Mouse (Mus musculus): ENCODE data around the gene Tbx3. TPM values are rescaled to one million over a fixed set of nuclear protein-coding genes. Genes with fewer than 3 reads are reported as not detected.

Gene Tbx3
- total RNA-seq, 2 experiments from 2014 or later: not detected

- no peak for ATAC-seq (replicated peaks; ENCODE audit: low FRiP score, poor library complexity, severe bottlenecking)
These were observed 9.7 kb upstream of the Tbx3 start for GRCm38 (mm10) chr5:119660526-119661410.

- no peak for ATAC-seq (replicated peaks; ENCODE audit: low FRiP score, poor library complexity, severe bottlenecking)
These were observed 9.0 kb upstream of the Tbx3 start for GRCm38 (mm10) chr5:119661474-119661873.

DNA sequence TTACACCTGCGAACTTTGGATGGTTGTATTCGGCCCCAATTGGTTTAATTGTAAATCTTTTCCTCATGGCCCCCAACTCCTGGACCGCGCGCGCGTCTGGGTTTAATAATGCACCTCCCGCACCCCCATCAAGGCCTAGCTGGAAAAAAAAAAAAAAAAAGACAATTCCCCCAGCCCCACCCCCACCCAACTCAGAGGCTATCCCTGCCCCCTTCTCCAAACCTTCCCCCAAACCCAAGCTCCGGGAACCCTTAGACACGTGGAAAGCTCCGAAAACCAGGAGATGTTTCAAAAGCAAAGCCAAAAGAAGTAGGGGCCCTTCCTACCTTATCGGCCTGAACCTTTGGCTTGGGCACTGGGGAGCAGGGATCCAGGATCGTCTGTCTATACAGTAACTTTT lies 8.1 kb upstream of the Tbx3 start:
- ATAC-seq (replicated peaks; ENCODE audit: low FRiP score, poor library complexity, severe bottlenecking): no peak

GRCm38 (mm10) chr5:119662731-119663130 lies 7.7 kb upstream of the Tbx3 start:
- no peak for ATAC-seq (replicated peaks; ENCODE audit: low FRiP score, poor library complexity, severe bottlenecking)

DNA sequence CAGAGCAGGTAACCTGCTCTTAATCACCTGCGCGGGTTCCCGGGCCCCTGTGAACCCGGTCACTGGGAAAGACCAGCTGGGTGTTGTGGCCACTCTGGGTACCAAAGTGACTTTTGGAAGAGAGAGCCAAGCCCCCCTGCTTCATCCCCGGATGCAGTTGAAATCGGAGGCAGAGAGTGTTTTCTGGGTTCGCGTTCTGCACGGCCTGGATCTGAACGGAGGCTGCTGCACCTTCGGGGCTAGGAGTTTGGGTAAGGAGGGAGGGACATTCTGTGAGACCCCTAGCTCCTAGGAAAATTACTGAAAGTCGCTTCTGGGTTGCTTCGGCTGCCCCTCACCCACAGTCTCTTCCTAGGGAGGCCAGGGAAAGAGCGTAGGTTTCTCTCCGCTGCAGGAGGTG lies 7.2 kb upstream of the Tbx3 start:
- ATAC-seq (replicated peaks; ENCODE audit: low FRiP score, poor library complexity, severe bottlenecking): no peak

- no peak for ATAC-seq (replicated peaks; ENCODE audit: low FRiP score, poor library complexity, severe bottlenecking)
These were observed 6.7 kb upstream of the Tbx3 start for GRCm38 (mm10) chr5:119663747-119664146.

GRCm38 (mm10) chr5:119665739-119666138 lies 4.7 kb upstream of the Tbx3 start:
- ATAC-seq (replicated peaks; ENCODE audit: low FRiP score, poor library complexity, severe bottlenecking): no peak

DNA sequence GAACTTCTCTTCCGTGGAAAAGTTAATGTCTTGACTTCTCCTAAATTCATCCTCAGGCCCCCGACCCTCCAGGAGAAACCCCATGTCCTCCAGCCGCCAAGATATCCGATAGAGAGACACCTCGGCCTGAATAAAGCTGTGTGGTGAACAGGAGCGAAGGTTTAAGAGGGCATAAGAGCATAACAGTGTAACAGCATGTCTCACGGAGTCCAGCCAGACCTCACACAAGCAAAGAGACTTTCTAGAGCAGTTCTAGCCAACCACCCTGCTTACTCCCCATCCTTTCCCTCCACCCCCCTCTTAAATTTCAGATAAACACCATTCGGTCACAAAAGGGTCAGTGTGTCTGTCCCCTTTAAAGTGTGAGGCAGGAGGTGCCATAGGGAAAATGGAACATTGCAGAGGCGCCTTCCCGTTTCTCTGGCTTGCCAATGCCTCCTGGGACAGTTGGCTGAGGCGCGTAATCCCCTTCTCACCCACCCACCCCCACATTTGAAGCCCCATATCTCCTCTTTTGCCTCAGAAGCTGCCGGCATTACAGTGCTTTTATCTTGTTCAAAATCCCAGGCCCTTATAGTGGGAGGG lies 3.0 kb upstream of the Tbx3 start:
- no peak for ATAC-seq (replicated peaks; ENCODE audit: low FRiP score, poor library complexity, severe bottlenecking)

DNA sequence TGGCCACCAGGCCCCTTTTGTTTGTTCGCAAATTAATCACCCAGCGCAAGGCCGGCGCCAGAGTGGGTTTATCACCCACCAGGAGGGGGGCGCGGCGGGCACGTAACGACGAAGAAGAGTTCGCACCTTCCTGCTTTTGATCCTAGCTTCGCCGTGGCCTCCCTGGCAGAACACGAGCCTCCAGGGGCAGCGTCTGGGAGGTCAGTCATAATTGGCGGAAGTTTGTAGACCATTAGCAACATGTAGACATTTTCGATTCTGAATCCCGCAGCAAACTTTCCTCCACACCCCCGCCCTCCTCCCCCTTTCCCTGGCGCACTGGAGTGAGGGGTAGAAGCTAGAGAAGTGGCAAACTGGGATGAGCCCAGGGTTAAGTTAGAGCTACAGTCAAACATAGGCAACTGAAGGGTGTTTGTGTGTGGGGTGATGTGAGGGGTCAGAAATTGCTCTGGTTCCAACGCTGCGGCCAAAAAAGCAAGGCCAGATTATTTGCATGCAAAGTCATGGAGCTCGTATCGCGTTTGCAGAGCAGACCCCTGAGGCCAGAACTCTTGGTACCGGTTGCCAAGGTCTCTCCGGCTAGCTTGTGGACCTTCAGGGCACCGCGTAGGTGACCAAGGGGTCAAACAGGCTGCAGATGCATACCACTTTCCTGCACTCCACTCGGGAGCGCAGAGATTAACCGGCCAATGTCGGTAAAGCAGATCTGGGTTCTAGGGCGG lies 2.1 kb upstream of the Tbx3 start:
- ATAC-seq (replicated peaks; ENCODE audit: low FRiP score, poor library complexity, severe bottlenecking): no peak

DNA sequence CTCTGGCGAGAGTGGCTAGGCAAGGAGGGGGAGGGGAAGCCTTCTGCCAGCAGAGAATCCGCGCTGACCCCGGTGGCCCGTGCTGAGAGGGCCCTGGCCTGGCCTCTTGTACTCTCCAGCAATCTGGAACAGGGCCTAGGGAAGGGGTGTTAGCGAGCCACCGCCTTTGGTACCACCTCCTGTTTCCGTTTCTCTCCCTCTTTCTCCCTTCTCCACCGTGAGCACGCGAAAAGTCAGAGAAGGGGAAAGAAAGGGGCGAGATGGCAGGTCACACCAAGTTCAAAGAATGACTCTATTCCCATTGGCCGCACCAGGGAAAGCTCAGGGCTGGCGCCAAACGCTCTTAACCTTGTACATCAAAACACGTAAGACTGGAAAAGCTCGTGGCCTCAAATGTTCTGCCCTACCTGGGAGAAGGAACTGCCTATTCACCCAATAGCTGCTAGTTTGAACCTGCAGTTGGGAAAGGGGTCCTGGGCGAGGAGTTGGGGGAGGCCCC lies 1.5 kb upstream of the Tbx3 start:
- ATAC-seq (replicated peaks; ENCODE audit: low FRiP score, poor library complexity, severe bottlenecking): no peak

DNA sequence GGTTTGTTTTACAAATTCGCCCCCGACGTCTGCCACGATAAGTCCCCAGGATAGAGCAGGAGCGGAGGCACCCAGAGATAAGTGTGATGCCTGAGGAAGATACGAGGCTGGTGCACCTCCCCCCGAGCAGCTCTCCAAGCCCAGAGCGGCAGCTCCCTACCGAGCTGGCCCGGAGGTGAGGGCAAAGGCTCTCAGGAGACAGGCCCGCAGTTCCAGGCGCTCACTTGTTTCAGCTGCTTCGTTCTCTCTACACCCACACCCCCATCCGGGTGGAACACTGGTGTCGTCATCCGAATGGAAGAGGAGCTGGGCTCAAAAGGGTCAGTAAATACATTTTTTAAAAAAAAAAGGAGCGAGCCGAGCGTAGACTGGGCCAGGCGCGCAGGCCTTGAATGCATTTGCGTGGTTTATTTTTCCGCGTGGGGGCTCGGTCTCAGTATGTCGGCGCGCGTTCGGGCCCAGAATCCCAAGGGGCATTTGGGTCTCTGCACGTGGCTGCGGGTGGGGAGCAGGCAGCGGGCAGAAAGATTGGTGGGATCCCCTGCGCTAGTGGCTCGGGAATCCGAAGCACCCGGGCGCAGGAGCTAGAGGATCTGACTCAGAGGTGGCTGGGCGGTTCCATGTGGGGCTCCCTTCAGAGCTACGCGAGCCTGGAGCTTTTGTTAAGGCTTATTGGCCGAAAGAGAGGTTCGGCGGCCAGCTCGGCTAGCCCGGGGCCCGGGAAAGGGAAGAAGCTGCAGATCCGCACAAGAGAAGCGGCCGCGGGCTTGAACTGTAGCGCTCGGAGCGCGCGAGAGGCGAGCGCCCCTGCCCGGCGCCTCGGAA lies 516 bp upstream of the Tbx3 start:
- ATAC-seq (replicated peaks; ENCODE audit: low FRiP score, poor library complexity, severe bottlenecking): no peak

GRCm38 (mm10) chr5:119671124-119671801 lies 794 bp downstream of the Tbx3 start:
- ATAC-seq (replicated peaks; ENCODE audit: low FRiP score, poor library complexity, severe bottlenecking): no peak

DNA sequence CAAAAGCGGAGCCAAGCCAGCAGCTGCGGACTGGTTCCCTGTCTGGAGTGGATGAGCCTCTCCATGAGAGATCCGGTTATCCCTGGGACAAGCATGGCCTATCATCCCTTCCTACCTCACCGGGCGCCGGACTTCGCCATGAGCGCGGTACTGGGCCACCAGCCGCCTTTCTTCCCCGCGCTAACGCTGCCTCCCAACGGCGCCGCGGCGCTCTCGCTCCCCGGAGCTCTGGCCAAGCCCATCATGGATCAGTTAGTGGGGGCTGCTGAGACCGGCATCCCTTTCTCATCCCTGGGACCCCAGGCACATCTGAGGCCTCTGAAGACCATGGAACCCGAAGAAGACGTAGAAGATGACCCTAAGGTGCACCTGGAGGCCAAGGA lies 1.5 kb downstream of the Tbx3 start:
- no peak for ATAC-seq (replicated peaks; ENCODE audit: low FRiP score, poor library complexity, severe bottlenecking)

- ATAC-seq (replicated peaks; ENCODE audit: low FRiP score, poor library complexity, severe bottlenecking): no peak
These were observed 2.0 kb downstream of the Tbx3 start for GRCm38 (mm10) chr5:119672348-119672983.

GRCm38 (mm10) chr5:119672984-119673600 lies 2.6 kb downstream of the Tbx3 start:
- ATAC-seq (replicated peaks; ENCODE audit: low FRiP score, poor library complexity, severe bottlenecking): no peak

DNA sequence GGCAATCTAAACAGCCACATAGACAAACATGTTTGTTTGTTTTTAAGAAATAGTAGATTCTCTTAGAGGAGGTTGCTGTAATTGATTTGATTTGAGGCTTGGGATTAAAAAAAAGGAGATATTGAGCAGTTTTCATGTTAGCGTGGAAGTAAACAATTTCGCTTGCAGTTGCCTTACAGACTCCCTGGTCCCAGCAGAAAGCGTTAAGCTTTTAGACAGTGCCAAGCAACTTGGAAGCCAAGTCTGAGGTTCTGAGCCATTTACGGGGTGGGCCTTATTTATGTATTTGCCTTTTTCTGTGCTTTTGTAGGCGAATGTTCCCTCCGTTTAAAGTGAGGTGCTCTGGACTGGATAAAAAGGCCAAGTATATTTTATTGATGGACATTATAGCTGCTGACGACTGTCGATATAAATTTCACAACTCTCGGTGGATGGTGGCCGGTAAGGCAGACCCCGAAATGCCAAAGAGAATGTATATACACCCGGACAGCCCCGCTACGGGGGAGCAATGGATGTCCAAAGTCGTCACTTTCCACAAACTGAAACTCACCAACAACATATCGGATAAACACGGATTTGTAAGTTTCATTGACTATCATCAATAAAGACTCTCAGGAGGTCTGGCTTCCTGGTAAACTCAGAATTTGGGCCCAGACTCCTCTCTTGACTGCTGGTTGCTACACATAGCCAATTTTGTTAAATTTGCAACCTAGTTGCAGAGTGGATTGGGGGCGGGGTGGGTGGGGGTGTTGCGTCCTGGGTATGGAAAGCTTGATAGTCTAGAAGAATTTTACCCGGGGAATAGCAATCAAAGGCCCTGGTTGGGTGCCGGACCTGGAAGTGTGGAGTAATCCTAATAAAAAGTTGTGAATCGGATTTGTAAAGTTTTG lies 3.5 kb downstream of the Tbx3 start:
- no peak for ATAC-seq (replicated peaks; ENCODE audit: low FRiP score, poor library complexity, severe bottlenecking)

GRCm38 (mm10) chr5:119674606-119675330 lies 4.3 kb downstream of the Tbx3 start:
- no peak for ATAC-seq (replicated peaks; ENCODE audit: low FRiP score, poor library complexity, severe bottlenecking)

All from erythroblast, adult 5-6 weeks (primary cell).